Mouse (Mus musculus) adrenal gland, adult 8-10 months (tissue): ENCODE measurements at regions not wholly inside any gene's neighbourhood (a gene's known extent, or its start where the extent isn't known, plus 50 kb on each side); places are given as distances from the start of the nearest gene placed in this dataset.

ENCODE experiments used
- DNase-seq: peaks from one replicate; pipeline ENCODE4 v3.0.0; 2022

DNA sequence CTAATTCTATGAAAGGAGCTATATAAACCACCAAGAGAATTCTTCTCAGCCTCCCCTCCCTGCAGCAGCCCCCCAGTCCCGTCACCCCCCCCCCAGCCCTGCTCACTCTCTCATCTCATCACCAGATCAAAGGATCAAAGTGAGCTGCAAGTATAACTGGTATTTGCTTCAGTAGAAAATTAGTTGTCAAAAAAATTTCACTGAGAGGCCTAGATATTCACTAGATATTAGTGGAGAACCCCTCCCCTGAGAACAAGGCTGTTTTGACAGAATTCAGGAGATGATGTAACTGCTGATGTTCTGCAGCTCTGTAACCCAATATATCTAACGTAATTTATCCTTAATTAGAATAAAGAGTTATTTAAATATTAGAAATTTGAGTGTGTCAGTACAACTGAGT lies 124.2 kb upstream of the Slitrk2 start:
- DNase-seq: no peak

DNA sequence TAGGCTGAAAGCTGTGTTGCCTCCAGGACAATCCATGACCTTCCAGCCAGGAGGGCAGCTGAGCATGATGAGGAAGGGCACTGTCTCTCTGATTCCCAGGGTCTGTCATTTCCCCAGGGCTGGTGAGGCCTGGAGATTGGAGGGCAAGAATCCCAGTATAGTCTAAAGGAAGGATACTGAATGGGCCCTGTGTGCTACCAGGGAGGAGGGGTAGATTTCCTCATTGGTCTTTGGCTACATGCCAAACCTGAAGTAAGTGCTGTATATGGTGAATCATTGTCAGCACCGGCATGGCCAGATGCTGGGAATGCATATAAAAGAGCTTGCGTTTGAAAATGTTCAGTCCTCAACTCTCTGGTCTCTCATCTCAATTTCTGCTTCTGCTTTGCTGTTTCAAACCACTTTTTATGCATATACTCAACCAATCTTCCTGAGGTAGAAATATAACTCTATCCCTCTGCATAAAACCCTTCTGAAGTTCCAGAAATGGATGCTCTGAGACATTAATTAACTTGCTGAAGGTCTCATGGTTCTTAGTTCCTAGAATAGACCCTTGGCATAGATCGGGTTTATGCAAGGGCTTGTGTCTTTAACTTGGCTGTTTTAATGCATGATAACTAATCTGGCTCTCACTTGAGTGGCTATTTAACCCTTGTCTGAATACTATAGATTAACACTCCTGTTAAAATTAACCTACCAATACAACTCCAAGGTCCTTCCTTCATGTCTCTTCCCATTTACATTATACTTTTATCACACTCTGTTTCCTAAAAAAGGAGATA lies 122.1 kb upstream of the Slitrk2 start:
- DNase-seq: no peak

DNA sequence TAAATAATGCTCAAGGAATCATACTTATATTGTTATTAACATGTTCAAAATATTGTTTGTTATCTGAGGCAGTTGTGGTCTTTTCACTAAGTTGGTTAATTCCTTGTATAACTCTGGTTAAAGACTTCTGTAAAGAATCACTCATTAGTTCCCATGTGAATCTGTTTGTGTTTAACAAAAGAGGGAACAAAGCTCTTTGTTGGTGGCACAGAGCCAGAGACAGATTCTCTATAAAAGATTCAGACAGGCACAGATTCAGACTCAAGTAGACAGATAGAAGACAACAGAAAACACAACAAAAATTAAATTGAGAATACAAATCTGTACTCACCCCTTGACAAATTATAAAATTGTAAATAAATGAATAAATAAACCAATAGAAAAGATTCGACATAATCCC lies 120.2 kb upstream of the Slitrk2 start:
- DNase-seq: no peak

DNA sequence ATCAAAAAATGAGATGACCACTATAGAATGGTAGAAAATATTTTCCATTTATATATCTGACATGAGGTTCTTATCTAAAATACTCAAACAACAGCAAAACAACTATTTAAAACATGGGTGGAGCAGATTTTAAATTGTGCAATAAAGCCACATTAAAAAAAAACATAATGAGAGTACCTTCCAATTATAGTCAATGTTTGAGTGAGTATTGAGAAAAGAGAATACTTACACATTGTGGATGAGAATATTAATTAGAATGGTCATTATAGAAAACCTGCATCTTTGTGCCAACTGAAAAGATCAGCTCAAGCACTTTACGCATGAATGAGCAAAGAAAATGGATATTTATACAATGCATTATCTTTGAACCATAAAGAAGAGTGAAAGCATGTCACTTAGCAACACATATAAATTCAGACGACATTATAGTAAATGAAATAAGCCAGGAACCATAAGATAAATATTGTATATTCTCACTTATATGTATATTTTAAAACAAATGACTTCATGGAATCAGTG lies 105.1 kb upstream of the Slitrk2 start:
- DNase-seq: no peak

DNA sequence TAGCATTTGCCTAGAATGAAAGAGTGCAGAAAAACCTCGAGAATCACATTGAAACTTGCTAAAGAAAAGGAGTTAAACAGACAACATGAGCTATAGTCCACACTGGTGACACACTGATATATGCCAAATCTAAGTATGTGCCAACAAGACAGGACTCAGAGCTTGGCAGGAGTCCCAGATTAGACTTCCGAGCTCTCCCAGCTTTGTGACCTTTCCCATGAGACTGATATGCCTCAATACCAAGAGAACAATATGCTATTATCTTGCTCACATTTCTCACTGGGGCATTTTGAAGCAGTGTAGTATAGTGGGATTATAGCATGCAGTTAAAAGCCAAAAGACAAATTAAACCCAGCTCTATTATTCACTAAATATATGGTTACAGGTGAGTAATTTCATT lies 94.6 kb upstream of the Slitrk2 start:
- peak; percentile 4 for DNase-seq
